Mouse (Mus musculus): ENCODE results near the gene Mrpl24. TPM values are rescaled to one million over a fixed set of nuclear protein-coding genes. Genes with fewer than 3 reads are reported as not detected.

The Mrpl24 gene
- total and polyA plus RNA-seq, 2 experiments = 35.3 to 96.6 TPM

DNA sequence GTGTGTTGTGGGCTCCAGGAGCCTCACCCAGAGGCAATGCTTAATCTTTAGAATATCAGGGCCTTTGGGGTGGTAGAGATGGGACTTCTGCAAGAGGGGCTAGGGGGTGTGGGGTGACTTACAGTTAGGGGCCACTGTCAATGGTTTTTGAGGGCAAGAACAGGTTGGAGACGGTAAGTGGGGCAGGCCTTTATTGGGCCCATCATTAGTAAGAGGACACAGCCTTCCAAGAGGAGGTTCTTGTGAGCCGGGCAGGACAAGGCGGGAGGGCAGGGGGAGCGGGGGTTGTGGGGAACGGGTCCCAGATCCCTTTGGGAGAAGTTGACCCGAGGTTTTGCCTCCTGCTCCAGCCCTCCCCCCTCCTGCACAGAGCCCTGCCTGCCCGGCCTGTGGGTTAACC, 5.8 kb upstream of the Mrpl24 start:
- WGBS = 84% methylated on average over 7 of the region's 7 CpGs
- TF ChIP-seq POLR2A (IDR thresholded peaks at IDR 0.05; ENCODE audit: extremely low read depth, insufficient read depth, low read length) (no peak), CTCF (IDR thresholded peaks at IDR 0.05; ENCODE audit: low read depth, low read length) (no peak)
- peaks cover 20% of the 10 kb centered on the region for H3K4me1 ChIP-seq (ENCODE audit: control insufficient read depth, insufficient read depth, low read length)

DNA sequence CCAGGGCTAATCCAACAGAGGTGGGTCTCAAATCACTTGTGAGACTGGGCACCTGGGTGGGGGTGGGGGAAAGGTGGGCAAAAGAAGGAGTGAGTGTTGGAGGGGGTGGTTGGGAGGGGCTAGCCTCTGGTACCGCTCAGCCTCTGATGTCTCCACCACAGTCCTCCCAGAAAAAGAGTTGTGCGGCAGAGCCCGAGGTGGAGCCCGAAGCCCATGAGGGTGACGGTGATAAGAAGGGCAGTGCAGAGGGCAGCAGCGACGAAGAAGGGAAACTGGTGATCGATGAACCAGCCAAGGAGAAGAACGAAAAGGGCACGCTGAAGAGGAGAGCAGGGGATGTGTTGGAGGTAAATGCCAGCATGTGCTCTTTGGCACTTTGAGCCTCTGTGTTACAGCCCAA, 5.4 kb upstream of the Mrpl24 start:
- Histone ChIP-seq H3K9ac (ENCODE audit: low read depth, low read length) (no peak overlapping the region), H3K36me3 (ENCODE audit: control insufficient read depth, insufficient read depth, low read length) (peaks cover 14% of the 10 kb centered on the region), H3K27ac (replicated peaks; ENCODE audit: insufficient read depth, low read depth, low read length) (no peak overlapping the region), H3K27me3 (ENCODE audit: control insufficient read depth, insufficient read depth, low read length) (no peaks in the 10 kb centered on the region), H3K79me2 (ENCODE audit: control insufficient read depth, insufficient read depth, low read length) (peaks cover 17% of the 10 kb centered on the region; the same call in 1 of the 2 replicates), H3K4me1 (ENCODE audit: control insufficient read depth, insufficient read depth, low read length) (peaks cover 18% of the 10 kb centered on the region), H3K4me3 (ENCODE audit: insufficient read depth, low read depth, low read length) (no peak overlapping the region)
- no peak for DNase-seq (ENCODE audit: extremely low read depth, low read depth, low spot score)
- TF ChIP-seq CTCF (IDR thresholded peaks at IDR 0.05; ENCODE audit: low read depth, low read length) (no peak), POLR2A (IDR thresholded peaks at IDR 0.05; ENCODE audit: extremely low read depth, insufficient read depth, low read length) (no peak)
- WGBS = 94% methylated on average over 10 of the region's 10 CpGs

More for the DNA sequence above, 5.8 kb upstream of the Mrpl24 start:
- no peak overlapping the region for H3K4me3 ChIP-seq (ENCODE audit: insufficient read depth, low read depth, low read length)
- no peak overlapping the region for H3K9ac ChIP-seq (ENCODE audit: low read depth, low read length)
- H3K79me2 ChIP-seq (ENCODE audit: control insufficient read depth, insufficient read depth, low read length) = peaks cover 21% of the 10 kb centered on the region; the same call in 1 of the 2 replicates
- H3K27ac ChIP-seq (replicated peaks; ENCODE audit: insufficient read depth, low read depth, low read length) = no peak overlapping the region
- H3K36me3 ChIP-seq (ENCODE audit: control insufficient read depth, insufficient read depth, low read length) = peaks cover 14% of the 10 kb centered on the region
- no peaks in the 10 kb centered on the region for H3K27me3 ChIP-seq (ENCODE audit: control insufficient read depth, insufficient read depth, low read length)
- no peak for DNase-seq (ENCODE audit: extremely low read depth, low read depth, low spot score)

DNA sequence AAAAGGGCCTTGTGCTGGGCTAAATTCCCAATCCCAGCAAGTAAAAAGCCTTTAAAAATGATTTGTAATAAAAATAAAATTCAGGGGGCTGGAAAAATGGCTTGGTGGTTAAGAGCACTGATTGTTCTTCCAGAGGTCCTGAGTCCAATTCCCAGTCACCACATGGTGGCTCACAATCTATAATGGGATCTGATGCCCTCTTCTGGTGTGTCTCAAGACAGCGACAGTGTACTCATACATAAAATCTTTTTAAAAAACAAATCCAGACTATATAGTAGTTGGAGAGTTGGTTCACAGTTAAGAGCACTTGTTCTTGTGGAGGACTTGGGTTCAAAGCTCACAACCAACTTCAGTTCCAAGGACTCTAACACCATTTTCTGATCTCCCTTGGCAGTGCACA, 2.3 kb upstream of the Mrpl24 start:
- Histone ChIP-seq H3K4me1 (ENCODE audit: control insufficient read depth, insufficient read depth, low read length) (peaks cover 4% of the 10 kb centered on the region; the same call in 1 of the 2 replicates), H3K27me3 (ENCODE audit: control insufficient read depth, insufficient read depth, low read length) (no peaks in the 10 kb centered on the region), H3K9ac (ENCODE audit: low read depth, low read length) (no peak overlapping the region), H3K27ac (replicated peaks; ENCODE audit: insufficient read depth, low read depth, low read length) (no peak overlapping the region), H3K36me3 (ENCODE audit: control insufficient read depth, insufficient read depth, low read length) (peaks cover 17% of the 10 kb centered on the region), H3K4me3 (ENCODE audit: insufficient read depth, low read depth, low read length) (no peak overlapping the region), H3K79me2 (ENCODE audit: control insufficient read depth, insufficient read depth, low read length) (peaks cover 4% of the 10 kb centered on the region; the same call in 1 of the 2 replicates)
- TF ChIP-seq CTCF (IDR thresholded peaks at IDR 0.05; ENCODE audit: low read depth, low read length) (no peak), POLR2A (IDR thresholded peaks at IDR 0.05; ENCODE audit: extremely low read depth, insufficient read depth, low read length) (no peak)
- DNase-seq (ENCODE audit: extremely low read depth, low read depth, low spot score) = no peak
- 98% methylated on average over 1 of the region's 1 CpGs for WGBS

DNA sequence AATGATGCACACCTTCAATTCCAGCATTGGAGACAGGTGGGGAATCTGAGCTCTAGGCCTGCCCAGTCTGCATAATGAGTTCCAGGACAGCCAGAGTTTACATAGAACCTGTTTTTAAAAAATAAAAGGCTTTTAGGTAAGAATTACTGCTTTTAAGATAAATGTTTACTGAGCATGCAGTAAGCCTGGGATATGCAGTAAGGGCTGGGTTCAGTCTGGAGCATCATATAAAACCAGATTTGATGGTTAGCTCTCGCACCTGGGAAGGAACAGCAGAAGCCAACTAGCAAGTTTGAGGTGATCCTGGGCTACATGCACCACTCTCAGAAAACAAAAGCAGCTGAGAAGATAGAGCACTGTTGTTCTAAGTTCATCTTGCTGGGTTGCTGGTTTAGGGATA, 755 bp upstream of the Mrpl24 start:
- Histone ChIP-seq H3K9ac (ENCODE audit: low read depth, low read length) (no peak overlapping the region), H3K4me1 (ENCODE audit: control insufficient read depth, insufficient read depth, low read length) (peaks cover 4% of the 10 kb centered on the region; the same call in 1 of the 2 replicates), H3K79me2 (ENCODE audit: control insufficient read depth, insufficient read depth, low read length) (no peaks in the 10 kb centered on the region), H3K27ac (replicated peaks; ENCODE audit: insufficient read depth, low read depth, low read length) (no peak overlapping the region), H3K27me3 (ENCODE audit: control insufficient read depth, insufficient read depth, low read length) (no peaks in the 10 kb centered on the region), H3K4me3 (ENCODE audit: insufficient read depth, low read depth, low read length) (no peak overlapping the region), H3K36me3 (ENCODE audit: control insufficient read depth, insufficient read depth, low read length) (peaks cover 24% of the 10 kb centered on the region)
- no peak for DNase-seq (ENCODE audit: extremely low read depth, low read depth, low spot score)
- 100% methylated on average over 1 of the region's 1 CpGs for WGBS
- TF ChIP-seq CTCF (IDR thresholded peaks at IDR 0.05; ENCODE audit: low read depth, low read length) (no peak), POLR2A (IDR thresholded peaks at IDR 0.05; ENCODE audit: extremely low read depth, insufficient read depth, low read length) (no peak)

DNA sequence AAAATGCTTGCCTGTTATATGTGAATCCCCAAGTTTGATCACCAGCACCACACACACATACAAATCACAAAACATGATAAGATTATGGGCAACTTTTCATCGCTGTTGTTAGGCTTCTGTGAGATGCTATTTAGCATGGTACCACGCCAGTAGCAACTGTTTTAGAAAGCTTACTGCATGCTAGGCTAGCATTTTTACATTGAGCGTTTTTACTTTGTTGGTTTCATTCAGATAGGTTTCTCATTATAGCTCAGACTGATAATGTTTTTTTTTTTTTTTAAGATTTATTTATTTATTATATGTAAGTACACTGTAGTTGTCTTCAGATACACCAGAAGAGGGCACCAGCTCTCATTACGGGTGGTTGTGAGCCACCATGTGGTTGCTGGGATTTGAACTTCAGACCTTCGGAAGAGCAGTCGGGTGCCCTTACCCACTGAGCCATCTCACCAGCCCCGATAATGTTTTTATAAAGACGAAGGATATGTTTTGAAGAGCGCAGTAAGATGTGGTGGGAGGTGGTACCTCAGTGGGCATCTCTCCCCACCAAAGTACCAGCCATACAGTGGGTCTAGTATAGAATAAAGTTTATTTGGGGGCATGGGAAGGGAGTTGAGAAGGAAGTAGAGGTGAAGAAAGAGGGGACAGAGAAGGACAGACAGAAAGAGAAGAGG, 1.1 kb downstream of the Mrpl24 start:
- Histone ChIP-seq H3K9ac (ENCODE audit: low read depth, low read length) (no peak overlapping the region), H3K79me2 (ENCODE audit: control insufficient read depth, insufficient read depth, low read length) (no peaks in the 10 kb centered on the region), H3K36me3 (ENCODE audit: control insufficient read depth, insufficient read depth, low read length) (peaks cover 35% of the 10 kb centered on the region), H3K27ac (replicated peaks; ENCODE audit: insufficient read depth, low read depth, low read length) (no peak overlapping the region), H3K27me3 (ENCODE audit: control insufficient read depth, insufficient read depth, low read length) (no peaks in the 10 kb centered on the region), H3K4me1 (ENCODE audit: control insufficient read depth, insufficient read depth, low read length) (peaks cover 4% of the 10 kb centered on the region; the same call in 1 of the 2 replicates), H3K4me3 (ENCODE audit: insufficient read depth, low read depth, low read length) (peak overlapping the region; percentile 71; the same call in 1 of the 2 replicates)
- WGBS = 51% methylated on average over 9 of the region's 9 CpGs
- no peak for DNase-seq (ENCODE audit: extremely low read depth, low read depth, low spot score)
- TF ChIP-seq CTCF (IDR thresholded peaks at IDR 0.05; ENCODE audit: low read depth, low read length) (no peak), POLR2A (IDR thresholded peaks at IDR 0.05; ENCODE audit: extremely low read depth, insufficient read depth, low read length) (no peak)

DNA sequence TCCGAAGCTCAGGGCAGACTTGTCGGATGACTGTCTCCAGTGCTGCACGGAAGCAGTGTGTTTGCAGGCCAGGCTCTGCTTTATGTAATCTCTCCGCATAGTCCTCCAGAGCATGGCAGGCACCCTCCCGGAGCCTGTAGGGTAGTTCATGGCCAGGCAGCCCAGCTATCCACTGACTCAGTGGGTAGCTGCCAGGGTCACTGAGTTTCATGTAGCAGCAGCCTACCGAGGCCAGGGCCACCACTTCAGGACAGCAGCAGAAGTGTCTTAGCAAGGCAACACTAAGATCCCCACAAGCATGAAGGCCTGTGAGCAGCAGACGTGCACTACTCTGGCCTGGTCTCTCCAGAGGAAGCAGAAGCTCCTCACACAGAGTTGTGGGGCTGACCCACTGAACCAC, 5.7 kb downstream of the Mrpl24 start:
- TF ChIP-seq CTCF (IDR thresholded peaks at IDR 0.05; ENCODE audit: low read depth, low read length) (no peak), POLR2A (IDR thresholded peaks at IDR 0.05; ENCODE audit: extremely low read depth, insufficient read depth, low read length) (no peak)
- no peak for DNase-seq (ENCODE audit: extremely low read depth, low read depth, low spot score)
- 91% methylated on average over 7 of the region's 7 CpGs for WGBS
- H3K36me3 ChIP-seq (ENCODE audit: control insufficient read depth, insufficient read depth, low read length) = peaks cover 32% of the 10 kb centered on the region
- H3K4me1 ChIP-seq (ENCODE audit: control insufficient read depth, insufficient read depth, low read length) = peaks cover 7% of the 10 kb centered on the region
- H3K27me3 ChIP-seq (ENCODE audit: control insufficient read depth, insufficient read depth, low read length) = no peaks in the 10 kb centered on the region
- no peak overlapping the region for H3K27ac ChIP-seq (replicated peaks; ENCODE audit: insufficient read depth, low read depth, low read length)
- H3K4me3 ChIP-seq (ENCODE audit: insufficient read depth, low read depth, low read length) = no peak overlapping the region
- peaks cover 12% of the 10 kb centered on the region; the same call in 1 of the 2 replicates for H3K79me2 ChIP-seq (ENCODE audit: control insufficient read depth, insufficient read depth, low read length)
- H3K9ac ChIP-seq (ENCODE audit: low read depth, low read length) = no peak overlapping the region
